Mouse (Mus musculus) kidney, postnatal 4 days (tissue): ENCODE measurements at regions not wholly inside any gene's neighbourhood (a gene's known extent, or its start where the extent isn't known, plus 50 kb on each side); places are given as distances from the start of the nearest gene placed in this dataset.

ENCODE experiments used
- DNase-seq, 2 experiments: peaks; one replicate each; pipeline ENCODE4 v3.0.0; 2021; ENCODE audit warnings: mixed read lengths in 2 of 2

GRCm38 (mm10) chrX:105346420-105346819 is 153.2 kb upstream of the Cypt2 start:
- no peak for DNase-seq

- DNase-seq: no peak
Observed at GRCm38 (mm10) chrX:105366284-105366683, 133.3 kb upstream of the Cypt2 start.

GRCm38 (mm10) chrX:105367979-105368378 is 131.6 kb upstream of the Cypt2 start:
- DNase-seq: no peak

GRCm38 (mm10) chrX:105390506-105390905 is 109.1 kb upstream of the Cypt2 start:
- DNase-seq: no peak

GRCm38 (mm10) chrX:105391029-105391428 is 108.5 kb upstream of the Cypt2 start:
- DNase-seq: no peak

- peak in 1 of 2 experiments; percentile 25 for DNase-seq
Observed at GRCm38 (mm10) chrX:105391680-105392462, 107.7 kb upstream of the Cypt2 start.

- peak; percentile 3 to 9 for DNase-seq
Observed at GRCm38 (mm10) chrX:105393259-105393658, 106.3 kb upstream of the Cypt2 start.

GRCm38 (mm10) chrX:105413351-105413750 is 86.2 kb upstream of the Cypt2 start:
- peak in 1 of 2 experiments; percentile 5 for DNase-seq

- DNase-seq: peak; percentile 31 to 39
Observed at GRCm38 (mm10) chrX:105420976-105421375, 78.6 kb upstream of the Cypt2 start.
